Mouse (Mus musculus): ENCODE measurements around the gene Gm17359.

DNA sequence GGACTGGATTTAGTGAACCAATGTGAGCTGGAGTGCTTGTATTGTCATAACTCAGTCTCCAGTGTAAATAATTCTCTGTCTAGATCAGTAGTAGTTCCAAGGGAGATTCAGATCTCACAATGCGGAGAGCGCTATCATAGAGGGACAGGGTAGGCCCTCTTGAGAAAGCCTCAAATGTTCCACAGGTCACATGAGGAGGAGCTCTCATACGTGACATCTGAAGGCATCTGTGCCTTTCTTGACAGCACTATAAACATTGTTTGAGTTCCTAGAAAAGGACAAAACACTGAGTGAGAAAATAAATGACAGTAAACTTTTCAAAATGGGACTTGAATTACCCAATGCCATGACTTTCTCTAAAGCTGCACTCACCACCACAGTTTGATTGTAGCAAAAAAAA is 41.8 kb upstream of the Gm17359 start:
- TF ChIP-seq CTCF (IDR thresholded peaks at IDR 0.05; ENCODE audit: low read depth), result no peak
- TF ChIP-seq EP300 (IDR thresholded peaks at IDR 0.05; ENCODE audit: low read depth), result no peak

All from heart, postnatal 0 days (tissue).